Mouse (Mus musculus): ENCODE data around the gene Tle2. TPM values are rescaled to one million over a fixed set of nuclear protein-coding genes. Genes with fewer than 3 reads are reported as not detected.

Tle2 gene
- polyA plus RNA-seq (2017; shearing (Covaris generic)), result 1 to 10 TPM in 1 of 2 experiments, under 1 TPM in 1; 0.78 to 1.5 TPM

GRCm38 (mm10) chr10:81574081-81575056, at the start of gene Tle2:
TSS of gene Tle2 (plus strand) at chr10:81574561.
- no peak for ATAC-seq

- no peak for ATAC-seq
Measured at GRCm38 (mm10) chr10:81525017-81525694, 49.2 kb upstream of the Tle2 start.

GRCm38 (mm10) chr10:81526779-81527178, 47.6 kb upstream of the Tle2 start:
- ATAC-seq, result peak; percentile 38

GRCm38 (mm10) chr10:81534826-81535225, 39.5 kb upstream of the Tle2 start:
- no peak for ATAC-seq

GRCm38 (mm10) chr10:81536734-81537133, 37.6 kb upstream of the Tle2 start:
- no peak for ATAC-seq

- peak; percentile 62 for ATAC-seq
Measured at GRCm38 (mm10) chr10:81537429-81537828, 36.9 kb upstream of the Tle2 start.

- peak; percentile 45 for ATAC-seq
Measured at GRCm38 (mm10) chr10:81538321-81539048, 35.9 kb upstream of the Tle2 start.

GRCm38 (mm10) chr10:81541363-81541762, 33.0 kb upstream of the Tle2 start:
- no peak for ATAC-seq

GRCm38 (mm10) chr10:81541803-81542202, 32.6 kb upstream of the Tle2 start:
- ATAC-seq, result no peak

GRCm38 (mm10) chr10:81542727-81543460, 31.5 kb upstream of the Tle2 start:
- ATAC-seq, result no peak

- ATAC-seq, result no peak
Measured at GRCm38 (mm10) chr10:81543633-81544032, 30.7 kb upstream of the Tle2 start.

- ATAC-seq, result peak; percentile 8
Measured at GRCm38 (mm10) chr10:81544296-81545160, 29.8 kb upstream of the Tle2 start.

- ATAC-seq, result peak; percentile 92
Measured at GRCm38 (mm10) chr10:81545161-81545747, 29.1 kb upstream of the Tle2 start, which contains the start of gene Gna11. TSS of gene Gna11 (minus strand) at chr10:81545190.

GRCm38 (mm10) chr10:81546332-81546731, 28.0 kb upstream of the Tle2 start:
- no peak for ATAC-seq

- no peak for ATAC-seq
Measured at GRCm38 (mm10) chr10:81546788-81547571, 27.4 kb upstream of the Tle2 start.

- ATAC-seq, result no peak
Measured at GRCm38 (mm10) chr10:81548944-81549343, 25.4 kb upstream of the Tle2 start.

- ATAC-seq, result peak; percentile 19
Measured at GRCm38 (mm10) chr10:81550257-81550656, 24.1 kb upstream of the Tle2 start.

GRCm38 (mm10) chr10:81551597-81552102, 22.7 kb upstream of the Tle2 start:
- peak; percentile 93 for ATAC-seq

- no peak for ATAC-seq
Measured at GRCm38 (mm10) chr10:81553232-81553631, 21.1 kb upstream of the Tle2 start.

All from activated CD4-positive, CD25-positive, alpha-beta regulatory T cell, adult 4 months (primary cell).